Mouse (Mus musculus): ENCODE data around the gene Dnajb3.

- no peak for TF ChIP-seq CTCF (IDR thresholded peaks at IDR 0.05; ENCODE audit: extremely low read depth, insufficient read depth, insufficient read length, insufficient replicate concordance)
- no peak for TF ChIP-seq POLR2A (IDR thresholded peaks at IDR 0.05; ENCODE audit: low read depth, low read length)
Observed at GRCm38 (mm10) chr1:88229986-88230385, 24.4 kb upstream of the Dnajb3 start.

All from spleen, adult 2 months (tissue).